Mouse (Mus musculus): ENCODE data around the gene Gm20662. TPM values are rescaled to one million over a fixed set of nuclear protein-coding genes. Genes with fewer than 3 reads are reported as not detected.

Gene Gm20662
- polyA plus RNA-seq (2012; fragmentation: generic; extraction: Trizol) = 0.20 TPM
- long read RNA-seq, experiment 1, partial matches to known transcripts = 0 of 1 reads
- long read RNA-seq, experiment 1, other reads (novel, unspliced or antisense) = 1 of 1 reads
- long read RNA-seq, experiment 2 = 0 reads

DNA sequence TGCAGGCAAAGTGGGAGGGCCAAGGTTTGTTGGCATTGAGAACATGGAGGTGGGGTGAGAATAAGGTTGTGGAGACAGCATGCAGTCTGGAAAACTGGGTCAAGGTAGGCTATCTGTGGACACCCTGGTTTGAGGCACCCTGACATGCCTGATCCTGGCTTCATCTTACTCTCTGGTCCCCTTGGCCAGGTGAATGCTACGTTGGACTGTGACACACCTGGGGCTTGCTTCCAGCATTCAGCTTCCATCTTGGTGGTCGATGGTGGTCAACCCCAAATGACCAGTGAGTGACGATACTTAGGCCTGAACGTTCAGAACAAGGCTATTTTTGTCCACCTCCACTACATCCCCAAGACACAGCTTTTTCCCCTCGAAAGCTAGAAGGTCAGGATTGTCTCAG lies at the start of gene Gm20662:
TSS of gene Gm20662 (plus strand) at position 301 of the 400 bp plus-strand sequence.
- Histone ChIP-seq H3K4me3 (ENCODE audit: insufficient read depth, poor library complexity, severe bottlenecking) (no peak within 1 kb of the TSS), H3K36me3 (ENCODE audit: control insufficient read depth, insufficient read depth) (no peaks in the 10 kb centered on the region), H3K27me3 (ENCODE audit: control insufficient read depth, insufficient read depth, insufficient read length) (peaks cover 31% of the 10 kb centered on the region), H3K79me2 (ENCODE audit: control insufficient read depth, insufficient read depth) (no peaks in the 10 kb centered on the region), H3ac (ENCODE audit: control insufficient read depth, insufficient read length, low read depth) (no peak within 1 kb of the TSS), H3K79me3 (ENCODE audit: low read depth) (no peaks in the 10 kb centered on the region)
- TF ChIP-seq MYOD1 (IDR thresholded peaks at IDR 0.05; ENCODE audit: control insufficient read depth, insufficient read length, low read depth) (no peak), CEBPB (IDR thresholded peaks at IDR 0.05; ENCODE audit: low read depth) (no peak), FOSL1 (IDR thresholded peaks at IDR 0.05; ENCODE audit: insufficient read depth, low read length, poor library complexity, severe bottlenecking) (no peak), MYOG (IDR thresholded peaks at IDR 0.05; ENCODE audit: control insufficient read depth, extremely low read depth, insufficient read length) (no peak), CTCF (IDR thresholded peaks at IDR 0.05; ENCODE audit: control insufficient read depth, insufficient read depth, insufficient read length) (no peak), USF1 (IDR thresholded peaks at IDR 0.05; ENCODE audit: low read depth) (no peak), MAX (IDR thresholded peaks at IDR 0.05) (no peak)

DNA sequence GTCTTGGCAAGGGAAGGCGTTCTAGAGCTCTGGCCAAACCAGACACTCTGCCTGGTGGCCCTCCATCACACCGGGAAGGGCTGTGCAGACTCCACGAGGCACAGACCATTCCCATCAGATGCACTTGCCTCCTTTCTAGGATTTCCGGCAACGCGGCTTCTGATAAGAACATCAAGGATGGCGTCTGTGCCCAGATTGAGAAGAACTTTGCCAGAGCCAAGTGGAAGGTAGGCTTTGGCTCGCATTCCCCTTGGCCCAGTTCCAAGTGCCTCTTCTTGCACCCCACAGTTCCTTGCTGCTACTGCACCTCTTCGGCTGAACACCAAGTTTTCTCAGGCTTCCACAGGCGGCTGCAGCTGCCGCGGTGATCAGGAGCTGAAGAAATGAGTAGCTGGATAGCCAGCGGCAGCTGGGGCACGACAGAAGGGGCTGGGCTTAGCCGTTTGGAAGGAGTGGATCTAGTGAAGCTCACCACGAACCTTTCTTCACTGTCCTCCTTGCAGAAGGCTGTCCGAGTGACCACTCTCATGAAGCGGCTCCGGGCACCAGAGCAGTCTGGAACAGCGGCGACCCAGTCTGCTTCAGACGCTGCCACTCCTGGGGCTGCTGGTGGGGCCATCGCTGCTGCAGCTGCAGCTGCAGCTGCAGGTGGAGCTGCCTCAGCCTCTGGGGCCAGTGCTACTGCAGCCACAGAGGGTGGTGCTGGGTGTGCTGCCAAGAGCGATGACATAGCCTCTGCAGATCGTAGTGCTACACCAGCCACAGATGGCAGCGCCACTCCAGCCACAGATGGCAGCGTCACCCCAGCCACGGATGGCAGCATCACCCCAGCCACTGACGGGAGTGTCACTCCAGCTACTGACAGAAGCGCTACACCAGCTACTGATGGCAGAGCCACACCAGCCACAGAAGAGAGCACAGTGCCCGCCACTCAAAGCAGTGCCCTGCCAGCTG lies 48.6 kb upstream of the Gm20662 start:
- Histone ChIP-seq H3K79me2 (ENCODE audit: control insufficient read depth, insufficient read depth) (peaks cover 18% of the 10 kb centered on the region), H3ac (ENCODE audit: control insufficient read depth, insufficient read length, low read depth) (peak overlapping the region; percentile 37), H3K4me3 (ENCODE audit: insufficient read depth, poor library complexity, severe bottlenecking) (no peak overlapping the region), H3K27me3 (ENCODE audit: control insufficient read depth, insufficient read depth, insufficient read length) (no peaks in the 10 kb centered on the region), H3K36me3 (ENCODE audit: control insufficient read depth, insufficient read depth) (no peaks in the 10 kb centered on the region), H3K79me3 (ENCODE audit: low read depth) (peaks cover 9% of the 10 kb centered on the region)
- no peak for TF ChIP-seq MYOG (IDR thresholded peaks at IDR 0.05; ENCODE audit: control insufficient read depth, extremely low read depth, insufficient read length)
- no peak for TF ChIP-seq USF1 (IDR thresholded peaks at IDR 0.05; ENCODE audit: low read depth)
- no peak for TF ChIP-seq CTCF (IDR thresholded peaks at IDR 0.05; ENCODE audit: control insufficient read depth, insufficient read depth, insufficient read length)
- TF ChIP-seq MYOD1 (IDR thresholded peaks at IDR 0.05; ENCODE audit: control insufficient read depth, insufficient read length, low read depth) = no peak
- no peak for TF ChIP-seq FOSL1 (IDR thresholded peaks at IDR 0.05; ENCODE audit: insufficient read depth, low read length, poor library complexity, severe bottlenecking)
- no peak for TF ChIP-seq CEBPB (IDR thresholded peaks at IDR 0.05; ENCODE audit: low read depth)
- no peak for TF ChIP-seq MAX (IDR thresholded peaks at IDR 0.05)

DNA sequence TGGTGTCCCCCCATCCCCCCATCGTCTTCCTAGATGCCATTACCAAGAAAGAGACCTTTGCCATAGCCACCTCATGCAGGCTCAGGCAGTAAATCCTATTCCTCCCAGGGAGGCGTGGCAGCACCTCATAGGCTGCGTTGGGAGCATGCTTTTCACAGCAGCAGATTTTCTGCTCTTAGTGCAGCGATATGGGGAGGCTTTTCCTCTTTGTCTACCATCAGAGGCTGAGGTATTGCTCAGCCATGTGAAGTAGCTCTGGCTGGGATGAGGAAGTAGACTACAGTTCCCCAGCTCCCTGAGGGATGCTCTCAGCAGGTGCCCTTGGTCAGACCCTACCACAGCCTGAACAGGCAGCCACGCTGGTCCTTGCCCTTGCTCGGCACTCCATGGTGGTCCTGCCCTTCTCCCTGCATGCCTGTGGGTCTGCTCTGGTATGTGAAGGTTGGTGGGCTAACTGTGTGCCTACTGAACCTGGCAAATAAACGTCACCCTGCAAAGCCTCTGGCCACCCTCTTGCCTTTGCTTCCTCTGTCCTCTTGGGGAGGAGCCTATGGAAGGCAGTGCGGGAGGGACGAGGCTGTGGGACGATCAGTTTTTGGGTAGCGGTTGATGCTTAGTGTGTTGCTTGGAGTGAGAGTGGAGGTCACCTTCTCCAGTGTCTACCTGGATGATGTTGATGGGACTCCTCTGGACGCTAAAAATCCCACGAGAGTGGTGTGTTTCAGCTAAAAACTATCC lies 46.8 kb upstream of the Gm20662 start:
- H3ac ChIP-seq (ENCODE audit: control insufficient read depth, insufficient read length, low read depth) = no peak overlapping the region
- peaks cover 22% of the 10 kb centered on the region for H3K79me3 ChIP-seq (ENCODE audit: low read depth)
- TF ChIP-seq MYOD1 (IDR thresholded peaks at IDR 0.05; ENCODE audit: control insufficient read depth, insufficient read length, low read depth) = no peak
- TF ChIP-seq MAX (IDR thresholded peaks at IDR 0.05) = no peak
- TF ChIP-seq USF1 (IDR thresholded peaks at IDR 0.05; ENCODE audit: low read depth) = no peak
- TF ChIP-seq CTCF (IDR thresholded peaks at IDR 0.05; ENCODE audit: control insufficient read depth, insufficient read depth, insufficient read length) = no peak
- no peak for TF ChIP-seq FOSL1 (IDR thresholded peaks at IDR 0.05; ENCODE audit: insufficient read depth, low read length, poor library complexity, severe bottlenecking)
- no peak for TF ChIP-seq CEBPB (IDR thresholded peaks at IDR 0.05; ENCODE audit: low read depth)
- TF ChIP-seq MYOG (IDR thresholded peaks at IDR 0.05; ENCODE audit: control insufficient read depth, extremely low read depth, insufficient read length) = no peak
- H3K36me3 ChIP-seq (ENCODE audit: control insufficient read depth, insufficient read depth) = no peaks in the 10 kb centered on the region
- no peaks in the 10 kb centered on the region for H3K27me3 ChIP-seq (ENCODE audit: control insufficient read depth, insufficient read depth, insufficient read length)
- H3K79me2 ChIP-seq (ENCODE audit: control insufficient read depth, insufficient read depth) = peaks cover 36% of the 10 kb centered on the region
- no peak overlapping the region for H3K4me3 ChIP-seq (ENCODE audit: insufficient read depth, poor library complexity, severe bottlenecking)

DNA sequence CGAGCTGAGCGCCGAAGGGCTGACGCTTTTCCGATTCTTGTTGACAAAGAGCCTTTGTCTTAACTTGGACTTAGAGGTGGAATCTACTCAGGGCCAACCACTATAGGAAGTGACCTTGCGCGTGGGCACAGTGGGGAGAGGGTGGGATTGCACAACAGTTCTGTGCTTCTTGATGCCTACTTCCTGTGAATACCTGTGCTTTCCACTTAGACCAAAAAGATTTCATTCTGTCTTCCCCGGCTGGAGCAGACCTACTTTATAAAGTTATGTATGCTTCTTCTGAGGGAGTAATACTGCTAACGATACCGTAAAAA lies 46.3 kb upstream of the Gm20662 start, which contains the start of gene Traip:
TSS of gene Traip (plus strand) at position 215 of the 314 bp plus-strand sequence.
- Histone ChIP-seq H3K79me2 (ENCODE audit: control insufficient read depth, insufficient read depth) (peaks cover 41% of the 10 kb centered on the region), H3ac (ENCODE audit: control insufficient read depth, insufficient read length, low read depth) (peak within 1 kb of the TSS; percentile 80), H3K36me3 (ENCODE audit: control insufficient read depth, insufficient read depth) (no peaks in the 10 kb centered on the region), H3K4me3 (ENCODE audit: insufficient read depth, poor library complexity, severe bottlenecking) (peak within 1 kb of the TSS; percentile 78), H3K79me3 (ENCODE audit: low read depth) (peaks cover 26% of the 10 kb centered on the region), H3K27me3 (ENCODE audit: control insufficient read depth, insufficient read depth, insufficient read length) (no peaks in the 10 kb centered on the region)
- TF ChIP-seq CTCF (IDR thresholded peaks at IDR 0.05; ENCODE audit: control insufficient read depth, insufficient read depth, insufficient read length) (no peak), USF1 (IDR thresholded peaks at IDR 0.05; ENCODE audit: low read depth) (no peak), MYOD1 (IDR thresholded peaks at IDR 0.05; ENCODE audit: control insufficient read depth, insufficient read length, low read depth) (no peak), MYOG (IDR thresholded peaks at IDR 0.05; ENCODE audit: control insufficient read depth, extremely low read depth, insufficient read length) (no peak), CEBPB (IDR thresholded peaks at IDR 0.05; ENCODE audit: low read depth) (no peak), MAX (IDR thresholded peaks at IDR 0.05) (no peak), FOSL1 (IDR thresholded peaks at IDR 0.05; ENCODE audit: insufficient read depth, low read length, poor library complexity, severe bottlenecking) (no peak)

Measured in C2C12 (cell line).